Mouse (Mus musculus): Measurements from ENCODE around the gene Atpif1. TPM values are rescaled to one million over a fixed set of nuclear protein-coding genes. Genes with fewer than 3 reads are reported as not detected.

Gene Atpif1
- polyA plus RNA-seq, 1 experiment = 477 TPM

DNA sequence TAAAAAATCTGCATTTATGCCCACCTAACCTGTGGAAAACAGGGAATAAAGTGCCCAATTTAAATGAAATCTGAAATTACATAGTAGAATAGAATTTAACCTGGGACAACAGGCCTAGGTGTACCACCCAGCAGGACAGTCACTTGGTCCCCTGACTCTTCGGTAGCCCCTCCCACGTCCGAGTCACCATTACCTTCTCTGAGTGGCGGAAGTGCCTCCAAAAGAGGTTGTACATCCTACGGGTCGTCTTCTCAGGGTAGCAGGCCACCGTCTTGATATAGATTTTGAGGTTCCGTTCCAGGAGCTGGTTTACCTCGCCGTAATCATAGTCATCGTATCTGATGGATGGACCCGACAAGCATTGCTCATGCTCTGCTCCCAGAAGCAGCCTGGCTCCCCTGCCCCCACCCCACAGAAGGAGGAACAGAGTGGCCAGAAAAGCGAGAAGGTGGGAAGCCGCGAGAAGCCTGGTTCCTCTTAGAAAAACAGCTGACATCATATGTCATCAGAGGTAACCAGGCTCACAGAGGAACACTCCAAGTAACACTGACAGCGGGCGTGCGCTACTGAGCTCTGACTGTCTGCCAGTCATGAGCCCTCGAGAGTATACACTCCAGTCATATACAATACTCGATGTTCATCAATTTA, 39.1 kb downstream of the Atpif1 start:
- Histone ChIP-seq H3K36me3 (ENCODE audit: control insufficient read depth, insufficient read depth) (peaks cover 56% of the 10 kb centered on the region), H3K27me3 (ENCODE audit: control insufficient read depth, insufficient read depth, insufficient read length) (no peaks in the 10 kb centered on the region), H3K79me2 (ENCODE audit: control insufficient read depth, insufficient read depth) (no peaks in the 10 kb centered on the region), H3K4me3 (no peak overlapping the region), H3K4me2 (ENCODE audit: low read depth) (no peak overlapping the region), H3ac (ENCODE audit: control insufficient read depth, insufficient read length) (no peak overlapping the region)
- TF ChIP-seq MAX (IDR thresholded peaks at IDR 0.05; ENCODE audit: low read depth) = no peak
- no peak for TF ChIP-seq REST (IDR thresholded peaks at IDR 0.05; ENCODE audit: insufficient read depth, insufficient read length)
- TF ChIP-seq POLR2AphosphoS2 (IDR thresholded peaks at IDR 0.05; ENCODE audit: insufficient read length, low read depth) = no peak
- no peak for TF ChIP-seq MYOG (IDR thresholded peaks at IDR 0.05; ENCODE audit: control insufficient read depth in 1 of 3, insufficient read depth in 1 of 3, insufficient read length in 2 of 3, low read depth in 2 of 3)
- no peak for TF ChIP-seq CEBPB (IDR thresholded peaks at IDR 0.05; ENCODE audit: insufficient read depth, poor library complexity, severe bottlenecking)
- TF ChIP-seq USF1 (IDR thresholded peaks at IDR 0.05; ENCODE audit: low read depth) = no peak
- TF ChIP-seq E2F4 (IDR thresholded peaks at IDR 0.05; ENCODE audit: insufficient read depth) = no peak
- TF ChIP-seq POLR2A (IDR thresholded peaks at IDR 0.05; ENCODE audit: insufficient read length, low read depth) = no peak
- TF ChIP-seq TCF12 (IDR thresholded peaks at IDR 0.05; ENCODE audit: insufficient read depth, poor library complexity, severe bottlenecking) = no peak

DNA sequence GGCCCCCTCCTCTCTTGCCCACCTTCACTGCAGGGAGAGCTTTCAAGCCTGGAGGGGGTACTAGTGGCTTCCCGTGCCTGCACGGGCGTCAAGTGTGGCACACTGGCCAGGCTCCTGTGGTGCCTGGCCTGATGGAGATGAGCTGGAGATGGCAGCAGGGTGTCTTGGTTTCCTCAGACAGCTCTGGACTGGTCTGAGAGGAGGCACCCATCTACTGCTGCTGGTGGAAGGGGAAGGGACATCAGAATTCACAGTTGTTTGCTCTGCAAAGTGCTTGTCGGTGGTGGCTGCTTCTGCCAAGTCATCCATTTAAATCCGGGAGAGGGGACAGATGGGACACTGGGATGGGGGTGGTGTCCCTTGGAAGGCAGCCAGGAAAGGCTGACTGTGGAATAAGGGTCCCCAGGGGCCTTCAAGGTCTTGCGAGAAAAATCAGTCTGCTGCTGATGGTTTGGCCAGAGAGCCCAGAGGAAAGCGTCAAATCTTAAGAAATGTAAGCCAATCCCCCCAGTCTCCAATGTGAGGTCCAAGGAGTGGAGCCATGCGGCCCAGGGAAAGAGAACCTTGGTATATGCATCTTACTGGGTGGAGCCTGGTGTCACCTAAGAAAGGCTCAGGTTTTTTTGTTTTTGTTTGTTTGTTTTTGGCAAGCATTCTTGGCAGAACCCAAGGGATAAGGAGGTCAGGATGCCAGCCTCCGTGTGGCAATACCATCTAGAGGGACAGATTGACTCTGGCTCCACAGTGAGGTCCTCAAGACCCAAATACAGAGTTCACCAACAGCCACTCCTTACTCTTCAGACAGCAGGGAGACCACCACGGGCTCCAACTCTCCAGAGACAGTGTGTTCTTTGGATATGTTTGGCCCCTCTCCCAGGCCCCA, 41.0 kb downstream of the Atpif1 start:
- no peak for TF ChIP-seq TCF3 (IDR thresholded peaks at IDR 0.05; ENCODE audit: insufficient read length, low read depth)
- no peak for TF ChIP-seq E2F4 (IDR thresholded peaks at IDR 0.05; ENCODE audit: insufficient read depth)
- TF ChIP-seq TCF12 (IDR thresholded peaks at IDR 0.05; ENCODE audit: insufficient read depth, poor library complexity, severe bottlenecking) = no peak
- no peak for TF ChIP-seq REST (IDR thresholded peaks at IDR 0.05; ENCODE audit: insufficient read depth, insufficient read length)
- TF ChIP-seq MAX (IDR thresholded peaks at IDR 0.05; ENCODE audit: low read depth) = no peak
- peak; percentile 18 for TF ChIP-seq POLR2AphosphoS2 (IDR thresholded peaks at IDR 0.05; ENCODE audit: insufficient read length, low read depth)
- no peak overlapping the region for H3K4me3 ChIP-seq
- H3K4me2 ChIP-seq (ENCODE audit: low read depth) = no peak overlapping the region
- peaks cover 44% of the 10 kb centered on the region for H3K36me3 ChIP-seq (ENCODE audit: control insufficient read depth, insufficient read depth)
- no peak overlapping the region for H3ac ChIP-seq (ENCODE audit: control insufficient read depth, insufficient read length)
- H3K27me3 ChIP-seq (ENCODE audit: control insufficient read depth, insufficient read depth, insufficient read length) = no peaks in the 10 kb centered on the region
- H3K79me2 ChIP-seq (ENCODE audit: control insufficient read depth, insufficient read depth) = no peaks in the 10 kb centered on the region

DNA sequence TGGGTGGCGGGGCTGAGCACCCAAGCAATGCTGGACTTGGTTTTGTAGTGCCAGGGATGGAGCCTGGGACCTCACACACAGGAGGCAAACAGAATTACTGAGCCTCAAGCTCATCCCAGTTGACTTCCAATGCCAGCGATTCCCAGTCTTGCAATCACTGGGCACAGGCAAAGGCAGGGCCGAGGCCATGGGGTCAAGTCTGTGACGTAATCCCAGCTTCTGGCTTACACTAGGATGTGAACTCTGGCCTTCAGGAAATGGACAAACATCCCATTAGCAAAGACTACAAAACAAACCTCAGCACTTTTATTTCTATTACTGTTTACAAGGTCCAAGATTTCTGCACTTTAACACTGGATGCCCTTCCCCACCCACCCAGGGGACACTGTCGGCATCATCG, 41.7 kb downstream of the Atpif1 start:
- Histone ChIP-seq H3ac (ENCODE audit: control insufficient read depth, insufficient read length) (no peak overlapping the region), H3K4me3 (no peak overlapping the region), H3K4me2 (ENCODE audit: low read depth) (no peak overlapping the region), H3K36me3 (ENCODE audit: control insufficient read depth, insufficient read depth) (peaks cover 37% of the 10 kb centered on the region), H3K27me3 (ENCODE audit: control insufficient read depth, insufficient read depth, insufficient read length) (no peaks in the 10 kb centered on the region), H3K79me2 (ENCODE audit: control insufficient read depth, insufficient read depth) (no peaks in the 10 kb centered on the region)
- TF ChIP-seq E2F4 (IDR thresholded peaks at IDR 0.05; ENCODE audit: insufficient read depth) (no peak), POLR2AphosphoS2 (IDR thresholded peaks at IDR 0.05; ENCODE audit: insufficient read length, low read depth) (peak; percentile 87), POLR2A (IDR thresholded peaks at IDR 0.05; ENCODE audit: insufficient read length, low read depth) (peak; percentile 42)

DNA sequence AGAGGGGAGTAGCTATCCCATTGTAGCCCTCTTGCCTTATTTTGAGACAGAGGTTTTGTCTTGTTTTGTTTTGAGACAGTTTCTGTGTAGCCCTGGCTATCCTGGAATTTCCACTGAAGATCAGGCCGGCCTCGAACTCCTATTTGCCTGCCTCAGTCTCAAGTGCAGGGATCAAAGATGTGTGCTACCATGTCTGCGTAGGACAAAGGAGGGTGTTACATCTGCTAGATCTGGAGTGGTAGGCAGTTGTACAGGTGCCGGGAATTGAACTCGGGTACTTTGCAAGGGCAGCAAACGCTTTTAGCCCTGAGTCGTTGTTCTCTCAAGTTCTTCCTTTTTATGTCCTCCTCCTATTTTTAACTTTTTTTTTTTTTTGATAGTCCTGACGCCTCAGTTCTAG, 42.4 kb downstream of the Atpif1 start:
- peak; percentile 78 for TF ChIP-seq POLR2AphosphoS2 (IDR thresholded peaks at IDR 0.05; ENCODE audit: insufficient read length, low read depth)
- TF ChIP-seq SRF (IDR thresholded peaks at IDR 0.05; ENCODE audit: control insufficient read depth, insufficient read length, low read depth) = no peak
- Histone ChIP-seq H3K4me3 (no peak overlapping the region), H3K36me3 (ENCODE audit: control insufficient read depth, insufficient read depth) (peaks cover 30% of the 10 kb centered on the region), H3ac (ENCODE audit: control insufficient read depth, insufficient read length) (no peak overlapping the region), H3K4me2 (ENCODE audit: low read depth) (no peak overlapping the region), H3K79me2 (ENCODE audit: control insufficient read depth, insufficient read depth) (no peaks in the 10 kb centered on the region), H3K27me3 (ENCODE audit: control insufficient read depth, insufficient read depth, insufficient read length) (no peaks in the 10 kb centered on the region)

DNA sequence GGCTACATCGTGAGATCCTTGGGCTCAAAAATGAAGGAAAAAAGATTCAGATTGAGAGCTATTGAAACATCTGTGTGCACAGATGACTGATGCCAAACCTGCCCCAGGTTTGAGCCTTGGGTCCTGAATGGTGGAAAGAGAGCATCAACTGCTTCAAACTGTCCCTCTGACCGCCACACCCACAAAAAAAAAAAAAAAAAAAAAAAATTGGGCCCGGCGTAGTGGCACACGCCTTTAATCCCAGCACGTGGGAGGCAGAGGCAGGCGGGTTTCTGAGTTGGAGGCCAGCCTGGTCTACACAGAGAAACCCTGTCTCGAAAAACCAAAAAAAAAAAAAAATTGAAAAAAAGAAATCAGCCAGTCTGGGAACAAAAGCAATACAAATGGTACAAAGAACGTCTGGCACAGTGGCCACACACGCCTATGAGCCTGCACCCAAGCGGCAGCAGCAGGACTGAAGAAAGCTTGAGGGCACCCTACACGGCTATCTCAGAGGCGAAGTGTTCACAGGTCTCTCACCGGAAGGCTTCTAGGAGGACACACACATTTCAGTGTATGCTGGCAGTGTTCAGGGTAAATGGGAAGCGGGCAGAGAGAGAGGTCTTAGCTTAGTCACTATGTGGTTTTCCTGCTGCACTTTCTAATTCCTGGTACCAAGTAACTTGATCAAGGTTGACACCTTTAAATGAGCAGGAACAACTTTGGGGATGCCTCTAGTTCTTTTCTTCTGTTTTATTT, 43.0 kb downstream of the Atpif1 start:
- TF ChIP-seq POLR2A (IDR thresholded peaks at IDR 0.05; ENCODE audit: insufficient read length, low read depth) (no peak), POLR2AphosphoS2 (IDR thresholded peaks at IDR 0.05; ENCODE audit: insufficient read length, low read depth) (peak; percentile 92)
- Histone ChIP-seq H3ac (ENCODE audit: control insufficient read depth, insufficient read length) (no peak overlapping the region), H3K4me2 (ENCODE audit: low read depth) (no peak overlapping the region), H3K27me3 (ENCODE audit: control insufficient read depth, insufficient read depth, insufficient read length) (no peaks in the 10 kb centered on the region), H3K79me2 (ENCODE audit: control insufficient read depth, insufficient read depth) (no peaks in the 10 kb centered on the region), H3K36me3 (ENCODE audit: control insufficient read depth, insufficient read depth) (peaks cover 24% of the 10 kb centered on the region), H3K4me3 (no peak overlapping the region)

All from myocyte (in vitro differentiated cells).